Mouse (Mus musculus) heart, embryonic 13.5 days (tissue): Measurements from ENCODE around the gene Wdr86. TPM values are rescaled to one million over a fixed set of nuclear protein-coding genes. Genes with fewer than 3 reads are reported as not detected.

Experiments used
- ATAC-seq: fragments of 200-750 bp; cut with Nextera tagmentation; 2 replicates; pipeline ENCODE4 v1.8.0; 2017; ENCODE audit warnings: moderate TSS enrichment; ENCODE audit not compliant: insufficient number of reproducible peaks, low FRiP score, low TSS enrichment; ENCODE audit errors: extremely low read depth
- H3K27ac ChIP-seq: fragments of 300-500 bp; sonication (generic); replicated peaks from 2 replicates; pipeline ENCODE4 v1.5.1; 2015; ENCODE audit warnings: moderate library complexity, mild to moderate bottlenecking, inconsistent platforms
- H3K27me3 ChIP-seq: fragments of 300-500 bp; sonication (generic); replicated peaks from 2 replicates; pipeline ENCODE4 v1.6.1; 2015; ENCODE audit warnings: mild to moderate bottlenecking, inconsistent platforms
- H3K36me3 ChIP-seq: fragments of 300-500 bp; sonication (generic); 2 replicates; pipeline ENCODE4 v1.6.1; 2015; ENCODE audit warnings: mild to moderate bottlenecking, inconsistent platforms
- H3K4me1 ChIP-seq: fragments of 300-500 bp; sonication (generic); 2 replicates; pipeline ENCODE4 v1.6.1; 2015; ENCODE audit warnings: inconsistent platforms
- H3K4me2 ChIP-seq: fragments of 300-500 bp; sonication (generic); 2 replicates; pipeline ENCODE4 v1.6.1; 2015; ENCODE audit warnings: inconsistent platforms, mild to moderate bottlenecking, moderate library complexity
- H3K4me3 ChIP-seq: fragments of 300-500 bp; sonication (generic); 2 replicates; pipeline ENCODE4 v1.5.1; 2015; ENCODE audit warnings: moderate library complexity, mild to moderate bottlenecking, inconsistent platforms
- H3K9ac ChIP-seq: fragments of 300-500 bp; sonication (generic); 2 replicates; pipeline ENCODE4 v1.6.1; 2015; ENCODE audit warnings: inconsistent platforms, mild to moderate bottlenecking, moderate library complexity
- H3K9me3 ChIP-seq: fragments of 300-500 bp; sonication (generic); 2 replicates; pipeline ENCODE4 v1.6.1; 2016; ENCODE audit warnings: inconsistent platforms
- WGBS: fragments of 180-500 bp; shearing (Covaris S2); methylation state at CpG from one replicate; pipeline ENCODE4 v1.1.7; 2015; ENCODE audit warnings: mixed read lengths; 5-methylcytosine and 5-hydroxymethylcytosine counted together
- polyA plus RNA-seq: library from polyadenylated mRNA; unstranded; fragments of >200 nt; fragmentation: Nextera tagmentation; extraction: Ambion mirVana; gene quantifications from 2 replicates; pipeline ENCODE4 v1.2.1, GENCODE M21; 2015

Wdr86 gene
- polyA plus RNA-seq, 1 experiment from 2014 or later = 7.7 TPM

GRCm38 (mm10) chr5:24681436-24681835 lies 49.1 kb downstream of the Wdr86 start:
- no peak overlapping the region for H3K4me2 ChIP-seq
- H3K4me1 ChIP-seq = peaks cover 12% of the 10 kb centered on the region
- H3K9me3 ChIP-seq = no peaks in the 10 kb centered on the region; the same call in 1 of the 2 replicates
- H3K27ac ChIP-seq = no peak overlapping the region
- no peak overlapping the region for H3K4me3 ChIP-seq
- WGBS = 49% methylated on average over 1 of the region's 1 CpGs
- no peak for ATAC-seq
- no peaks in the 10 kb centered on the region for H3K27me3 ChIP-seq
- H3K36me3 ChIP-seq = no peaks in the 10 kb centered on the region
- H3K9ac ChIP-seq = no peak overlapping the region

DNA sequence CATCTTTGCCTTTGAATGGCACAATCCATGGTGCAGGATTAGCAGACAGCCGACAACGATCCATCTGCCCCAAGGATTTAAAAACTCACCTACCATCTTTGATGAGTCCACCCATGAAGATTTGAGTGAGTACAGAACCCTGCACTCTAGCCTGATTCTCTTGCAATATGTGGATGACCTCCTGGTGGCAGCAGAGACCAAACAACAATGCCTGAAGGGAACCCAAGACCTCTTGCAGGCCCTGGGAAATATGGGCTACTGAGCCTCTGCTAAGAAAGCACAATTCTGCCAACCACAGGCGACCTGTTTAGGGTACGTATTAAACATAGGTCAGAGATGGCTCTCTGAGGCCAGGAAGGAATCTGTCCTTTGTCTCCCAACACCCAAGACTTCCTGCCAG lies 56.3 kb downstream of the Wdr86 start:
- H3K36me3 ChIP-seq = no peaks in the 10 kb centered on the region
- H3K27ac ChIP-seq = no peak overlapping the region
- no peak overlapping the region for H3K4me3 ChIP-seq
- H3K9ac ChIP-seq = no peak overlapping the region
- H3K9me3 ChIP-seq = no peaks in the 10 kb centered on the region; the same call in 1 of the 2 replicates
- H3K27me3 ChIP-seq = peaks cover 19% of the 10 kb centered on the region
- no peaks in the 10 kb centered on the region for H3K4me1 ChIP-seq
- no peak for ATAC-seq
- no peak overlapping the region for H3K4me2 ChIP-seq
- 28% methylated on average over 4 of the region's 4 CpGs for whole genome bisulfite sequencing

Other genes starting within 250 kb of the Wdr86 start
- 0.05 TPM in 1 of 2 replicates, not detected in the other for gene Gbx1, start 203.5 kb downstream of the Wdr86 start, polyA plus RNA-seq
- 4.1 TPM in 2 replicates for gene Asb10, start 189.7 kb downstream of the Wdr86 start, polyA plus RNA-seq
- gene 4931409K22Rik, start 173.9 kb downstream of the Wdr86 start, polyA plus RNA-seq = 0.08 and 0.11 TPM in 2 replicates
- gene Abcf2, start 153.3 kb downstream of the Wdr86 start, polyA plus RNA-seq = 66.7 and 70.7 TPM in 2 replicates
- 16.1 and 16.6 TPM in 2 replicates for gene Chpf2, start 144.0 kb downstream of the Wdr86 start, polyA plus RNA-seq
- 54.5 and 58.5 TPM in 2 replicates for gene Smarcd3, start 106.3 kb downstream of the Wdr86 start, polyA plus RNA-seq
- gene Nub1, start 45.2 kb downstream of the Wdr86 start, polyA plus RNA-seq = 24.7 and 25.2 TPM in 2 replicates
- 1.9 and 3.0 TPM in 2 replicates for gene Crygn, start 27.3 kb upstream of the Wdr86 start, polyA plus RNA-seq
- gene Rheb, start 111.9 kb upstream of the Wdr86 start, polyA plus RNA-seq = 235 and 261 TPM in 2 replicates